Mouse (Mus musculus) layer of hippocampus, postnatal 25 days (tissue): ENCODE results near the gene Olfr854. TPM values are rescaled to one million over a fixed set of nuclear protein-coding genes. Genes with fewer than 3 reads are reported as not detected.

ENCODE experiments used
- DNase-seq, 2 experiments: peaks; one replicate each; pipeline ENCODE4 v3.0.0; 2022; ENCODE audit warnings: mixed read lengths in 2 of 2, low spot score in 1 of 2; ENCODE audit errors: extremely low spot score in 1 of 2
- total RNA-seq, 2 experiments: library from RNA; stranded (reverse); gene quantifications; 2 replicates each; pipeline ENCODE4 v1.2.3; 2021

Olfr854 gene
- not detected for total RNA-seq

DNA sequence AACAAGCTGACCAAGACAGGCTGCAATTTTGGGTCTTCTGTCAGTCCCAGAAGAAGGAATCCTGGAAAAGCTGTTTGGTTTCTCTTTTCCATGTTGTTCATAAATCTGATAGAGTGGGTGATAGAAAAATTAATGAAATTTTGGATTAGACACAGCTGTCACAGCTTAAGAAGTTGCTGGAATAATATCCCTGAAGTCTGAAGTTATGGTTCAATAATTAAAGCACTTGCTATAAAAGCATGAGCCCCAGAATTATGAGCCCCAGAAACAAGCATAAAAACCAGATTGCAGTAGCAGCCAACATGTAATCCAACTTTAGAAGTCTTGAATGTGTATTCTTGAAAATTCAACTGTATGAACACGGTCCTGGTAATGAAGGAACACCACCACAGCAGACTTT is at the start of gene Olfr854:
TSS of gene Olfr854 (minus strand) at position 101 of the 400 bp plus-strand sequence.
- DNase-seq = no peak

DNA sequence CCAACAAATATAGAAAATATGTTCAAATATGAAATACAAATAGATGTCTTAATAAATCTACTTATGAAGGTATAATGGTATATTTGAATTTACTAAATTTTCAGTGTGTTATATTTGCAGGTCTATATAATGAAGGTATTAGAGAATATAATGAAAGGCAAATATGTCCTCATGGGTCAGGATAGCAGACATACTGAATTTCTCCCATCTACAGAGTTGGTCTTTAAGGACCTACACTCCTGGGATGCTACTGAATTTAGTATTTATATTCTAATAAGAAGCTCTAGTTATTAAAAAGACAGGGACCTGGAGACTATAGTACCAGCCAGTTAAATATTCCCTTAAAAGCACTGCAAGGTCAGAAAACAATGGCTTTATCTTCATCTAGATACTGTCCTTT is 15.1 kb upstream of the Olfr854 start, which contains the start of gene Olfr855:
TSS of gene Olfr855 (plus strand) at position 301 of the 400 bp plus-strand sequence.
- no peak for DNase-seq

DNA sequence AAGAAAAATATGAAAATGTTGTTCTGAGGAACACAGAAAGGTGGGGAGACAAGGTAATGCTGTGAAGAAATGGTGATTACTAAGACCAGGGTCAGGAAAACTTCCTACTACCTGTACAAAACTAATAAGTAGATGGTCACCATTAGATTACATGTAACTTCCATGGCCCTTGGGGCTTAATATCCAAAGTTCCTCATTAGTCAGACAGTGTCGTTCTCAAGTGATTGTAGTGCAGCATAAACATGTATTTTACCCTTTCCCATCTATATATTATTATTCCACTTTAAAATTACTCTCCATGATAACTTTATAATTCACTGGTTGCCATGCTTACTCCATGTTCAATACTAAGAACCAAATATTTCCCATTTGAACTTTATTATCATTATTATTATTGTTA is 26.2 kb downstream of the Olfr854 start, which contains the start of gene Olfr853:
TSS of gene Olfr853 (minus strand) at position 101 of the 400 bp plus-strand sequence.
- DNase-seq = no peak

Other genes starting within 250 kb of the Olfr854 start
- gene Olfr845, start 230.9 kb downstream of the Olfr854 start, total RNA-seq = not detected
- gene Olfr846, start 203.4 kb downstream of the Olfr854 start, total RNA-seq = not detected
- not detected for gene Olfr847, start 188.7 kb downstream of the Olfr854 start, total RNA-seq
- not detected for gene Olfr849, start 127.1 kb downstream of the Olfr854 start, total RNA-seq
- not detected for gene Olfr850, start 89.1 kb downstream of the Olfr854 start, total RNA-seq
- gene Olfr851, start 74.1 kb downstream of the Olfr854 start, total RNA-seq = not detected
- gene Olfr853, start 26.3 kb downstream of the Olfr854 start, total RNA-seq = not detected
- not detected for gene Olfr855, start 15.2 kb upstream of the Olfr854 start, total RNA-seq
- gene Zfp317, start 54.7 kb upstream of the Olfr854 start, total RNA-seq = 10 to 100 TPM; 20.7 to 21.7 TPM
- gene Olfr857, start 142.1 kb upstream of the Olfr854 start, total RNA-seq = not detected
- not detected for gene Olfr58, start 212.9 kb upstream of the Olfr854 start, total RNA-seq
- not detected for gene Olfr859, start 237.5 kb upstream of the Olfr854 start, total RNA-seq